Mouse (Mus musculus) erythroblast, adult 5-6 weeks (primary cell): ENCODE measurements around the gene Slc30a3. TPM values are rescaled to one million over a fixed set of nuclear protein-coding genes. Genes with fewer than 3 reads are reported as not detected.

ENCODE experiments used
- ATAC-seq: replicated peaks from 2 replicates; pipeline ENCODE4 v1.8.0; 2016; ENCODE audit warnings: moderate number of reproducible peaks, mild to moderate bottlenecking, moderate TSS enrichment, inconsistent platforms; ENCODE audit not compliant: poor library complexity, low FRiP score, severe bottlenecking
- total RNA-seq, 2 experiments: library from RNA; stranded (forward) in 1 of 2; stranded (reverse) in 1 of 2; fragments of 150-400 nt in 1 of 2; fragments of 200-764, 138-1000 nt in 1 of 2; gene quantifications; 2 replicates each; pipeline versions ENCODE4 v1.2.3 to v1.2.4; 2015 to 2017; ENCODE audit warnings: low replicate concordance in 2 of 2

Slc30a3 gene
- total RNA-seq (2015; ENCODE audit: low replicate concordance), result not detected in 2 replicates
- not detected in 2 replicates for total RNA-seq (2017; ENCODE audit: low replicate concordance)

DNA sequence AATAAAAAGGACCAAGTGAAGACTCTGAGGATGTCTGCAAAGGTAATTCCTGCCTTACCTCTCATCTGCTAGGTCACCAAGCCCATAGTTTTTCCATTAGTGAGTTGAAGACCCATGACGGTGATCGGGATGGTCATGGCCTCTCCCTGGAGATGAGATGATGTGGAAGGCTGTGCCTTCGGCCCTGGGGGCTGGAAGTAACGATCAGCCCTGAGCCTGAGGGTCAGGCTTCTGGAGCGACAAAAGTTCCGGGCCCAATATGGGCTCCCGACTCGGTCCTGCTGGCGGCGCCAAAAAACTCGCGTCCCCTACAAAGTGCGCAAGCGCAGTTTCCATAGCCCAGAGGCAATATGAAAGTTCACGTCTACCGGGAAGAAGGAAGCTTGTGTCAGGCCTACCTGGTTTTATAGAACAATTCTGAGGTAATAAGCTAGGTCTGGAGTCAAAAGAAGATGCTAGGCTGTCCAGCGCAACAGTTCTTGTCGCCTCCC is at the start of gene Slc30a3:
Gene Slc30a3, minus strand, starts transcription at position 238 of the 491 bp plus-strand sequence.
- ATAC-seq, result no peak

DNA sequence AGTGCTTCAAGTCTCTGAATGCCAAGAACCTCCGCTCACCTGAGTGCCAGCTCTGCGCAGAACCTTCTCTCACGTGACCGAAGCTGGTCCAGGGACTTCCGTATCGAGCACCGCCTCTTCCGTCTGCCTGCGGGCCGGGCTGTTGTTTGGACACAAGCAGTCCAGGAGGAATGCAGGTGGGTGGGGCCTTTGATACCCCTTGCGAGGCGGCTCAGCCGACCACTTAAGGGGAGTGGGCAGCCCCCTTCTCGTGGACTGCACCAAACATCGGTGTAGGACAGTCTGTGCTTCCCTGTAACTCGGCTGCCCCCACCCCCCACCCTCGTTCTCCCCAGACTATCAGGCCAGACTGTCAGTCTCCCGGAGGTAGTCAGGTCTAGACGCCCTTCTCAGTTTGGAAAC is 46.1 kb upstream of the Slc30a3 start, which contains the start of gene Mpv17:
Gene Mpv17, minus strand, starts transcription at position 100 of the 402 bp plus-strand sequence.
- peak; percentile 98 for ATAC-seq

- ATAC-seq, result peak; percentile 10; the same call in 1 of the 2 replicates
Measured at GRCm38 (mm10) chr5:31153516-31154151, 45.6 kb upstream of the Slc30a3 start.

GRCm38 (mm10) chr5:31151746-31152145 is 43.7 kb upstream of the Slc30a3 start:
- ATAC-seq, result no peak

DNA sequence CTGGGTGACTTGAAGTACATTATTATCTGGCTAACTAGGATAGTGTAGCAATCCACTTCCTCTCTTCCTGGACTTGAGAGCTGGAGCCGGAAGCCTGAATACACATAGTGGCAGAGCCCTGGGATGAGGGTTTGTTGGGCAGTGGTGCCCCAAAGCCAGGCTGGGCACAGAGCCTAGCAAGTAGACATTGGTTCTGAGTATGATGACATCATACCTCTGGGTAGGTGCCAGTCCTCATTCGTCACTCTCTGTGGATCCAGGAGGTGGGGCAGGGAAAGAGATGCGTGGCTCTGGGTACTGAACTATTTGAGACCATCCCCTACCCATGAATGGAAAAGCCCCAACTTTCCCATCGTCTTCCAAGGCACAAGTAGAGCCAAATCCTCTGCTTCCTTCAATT is 41.7 kb upstream of the Slc30a3 start:
- ATAC-seq, result no peak

GRCm38 (mm10) chr5:31138968-31139425 is 31.0 kb upstream of the Slc30a3 start:
- no peak for ATAC-seq

DNA sequence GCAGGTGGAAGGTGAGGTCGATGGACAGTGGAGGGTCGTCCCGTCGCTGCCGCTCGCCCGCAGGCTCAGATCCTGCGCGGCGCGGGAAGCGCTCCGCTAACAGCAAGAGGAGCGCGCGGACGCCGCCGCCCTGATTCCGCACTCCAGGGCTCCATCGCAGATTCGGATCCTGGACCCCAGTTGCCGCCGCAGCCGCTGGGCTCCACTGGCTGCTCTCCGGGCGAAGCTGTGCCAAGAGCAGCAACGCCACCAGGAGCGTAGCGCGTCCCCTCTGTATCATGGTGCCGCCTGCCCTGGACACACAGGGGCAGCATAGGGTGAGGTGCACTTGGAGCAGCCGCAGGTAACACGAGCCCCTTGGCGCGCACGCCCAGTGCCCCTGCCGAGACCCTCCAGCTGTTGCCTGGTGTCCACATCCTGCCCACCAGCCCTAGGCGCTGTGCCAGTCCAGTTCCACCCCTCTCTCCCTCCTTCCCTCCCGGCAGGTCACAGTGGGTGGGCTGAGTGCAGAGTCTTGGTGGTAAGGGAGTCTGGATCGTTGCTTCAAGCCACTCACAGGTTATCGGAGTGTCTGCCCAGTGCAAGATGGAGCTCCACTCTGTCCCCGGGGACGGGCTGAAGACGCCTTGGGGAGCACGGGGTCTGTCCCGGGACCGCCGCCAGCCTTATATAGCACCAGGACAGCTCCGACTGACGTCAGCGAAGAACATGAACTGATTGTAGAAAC is 30.4 kb upstream of the Slc30a3 start, which contains the start of gene Ucn:
Gene Ucn, minus strand, starts transcription at position 589 of the 727 bp plus-strand sequence.
- ATAC-seq, result no peak

DNA sequence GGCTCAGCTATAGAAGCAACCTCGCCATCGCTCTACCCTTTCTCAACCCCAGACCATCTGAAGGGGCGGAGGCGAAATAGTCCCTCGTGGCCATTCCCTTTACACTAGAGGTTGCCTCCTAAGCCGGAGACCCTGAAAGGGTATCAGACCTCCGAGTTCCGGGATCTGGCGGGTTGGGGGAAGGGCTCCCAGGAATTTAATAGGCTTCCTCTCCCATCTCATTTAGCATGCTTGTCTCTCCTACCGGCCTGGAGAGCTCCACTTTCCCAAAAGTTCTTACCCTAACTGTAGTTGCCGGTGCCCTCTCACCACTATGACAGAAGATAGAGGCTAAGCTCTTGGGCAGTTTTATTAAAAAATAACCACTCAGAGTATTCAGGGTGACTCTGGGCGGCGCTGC is 29.6 kb upstream of the Slc30a3 start:
- no peak for ATAC-seq

GRCm38 (mm10) chr5:31136730-31137424 is 28.8 kb upstream of the Slc30a3 start:
- ATAC-seq, result no peak

GRCm38 (mm10) chr5:31126050-31126449 is 18.0 kb upstream of the Slc30a3 start:
- ATAC-seq, result no peak

DNA sequence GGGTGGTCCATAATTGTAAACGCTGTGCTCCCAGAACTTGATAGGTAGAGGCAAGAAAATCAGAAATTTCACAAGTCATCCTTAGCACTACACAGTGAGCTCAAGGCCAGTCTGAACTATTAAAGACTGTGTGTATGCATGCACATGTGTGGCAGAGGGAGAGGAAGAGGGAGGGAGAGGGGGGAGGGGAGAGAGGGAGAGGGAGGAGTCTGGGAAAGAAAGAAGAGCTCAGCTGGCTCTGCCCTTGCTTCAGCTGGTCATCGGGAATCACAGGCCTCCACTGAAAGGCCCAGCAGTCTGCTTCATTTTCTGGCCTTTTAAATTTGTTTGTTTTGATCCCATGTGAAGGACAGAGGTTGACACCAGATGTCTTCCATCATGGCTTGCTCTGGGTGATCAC is 15.4 kb upstream of the Slc30a3 start:
- no peak for ATAC-seq

- ATAC-seq, result no peak
Measured at GRCm38 (mm10) chr5:31121111-31121510, 13.1 kb upstream of the Slc30a3 start.

GRCm38 (mm10) chr5:31116912-31117311 is 8.9 kb upstream of the Slc30a3 start:
- no peak for ATAC-seq

DNA sequence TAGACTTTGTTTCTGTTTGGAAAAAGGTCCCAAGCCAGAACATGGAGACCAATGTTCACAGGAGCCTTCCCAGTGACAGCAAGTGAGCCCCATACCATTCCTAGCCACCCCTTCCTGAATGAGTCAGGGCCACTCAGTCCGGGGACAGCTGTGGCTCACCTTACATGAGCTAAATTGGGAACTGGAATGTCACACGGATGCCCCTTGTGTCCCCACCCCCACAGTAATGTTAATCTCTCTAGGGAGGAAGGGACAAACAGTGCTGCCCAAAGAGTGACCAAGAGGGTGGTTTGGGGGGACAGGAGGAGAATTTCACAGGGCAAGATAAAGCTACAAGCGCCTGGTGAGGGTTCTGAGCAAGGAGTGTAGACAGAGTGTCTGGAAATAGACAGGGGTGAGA is 8.3 kb upstream of the Slc30a3 start, which contains the start of gene Trim54:
Gene Trim54, plus strand, starts transcription at position 359 of the 400 bp plus-strand sequence.
- no peak for ATAC-seq

DNA sequence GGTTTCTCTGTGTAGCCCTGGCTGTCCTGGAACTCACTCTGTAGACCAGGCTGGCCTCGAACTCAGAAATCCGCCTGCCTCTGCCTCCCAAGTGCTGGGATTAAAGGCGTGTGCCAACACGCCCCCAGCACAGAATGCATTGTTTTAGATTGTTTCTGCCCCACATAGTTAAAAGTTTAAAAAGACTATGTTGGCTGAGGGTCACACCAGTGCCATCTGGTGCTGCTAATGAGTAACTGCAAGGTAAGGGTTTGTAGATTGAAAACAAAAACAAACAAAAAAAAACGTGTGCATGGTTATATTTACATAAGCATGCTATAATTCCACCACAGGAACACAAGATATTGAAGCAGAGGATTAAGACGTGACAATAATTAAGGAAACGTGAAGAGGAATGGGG is 2.7 kb upstream of the Slc30a3 start:
- ATAC-seq, result no peak

DNA sequence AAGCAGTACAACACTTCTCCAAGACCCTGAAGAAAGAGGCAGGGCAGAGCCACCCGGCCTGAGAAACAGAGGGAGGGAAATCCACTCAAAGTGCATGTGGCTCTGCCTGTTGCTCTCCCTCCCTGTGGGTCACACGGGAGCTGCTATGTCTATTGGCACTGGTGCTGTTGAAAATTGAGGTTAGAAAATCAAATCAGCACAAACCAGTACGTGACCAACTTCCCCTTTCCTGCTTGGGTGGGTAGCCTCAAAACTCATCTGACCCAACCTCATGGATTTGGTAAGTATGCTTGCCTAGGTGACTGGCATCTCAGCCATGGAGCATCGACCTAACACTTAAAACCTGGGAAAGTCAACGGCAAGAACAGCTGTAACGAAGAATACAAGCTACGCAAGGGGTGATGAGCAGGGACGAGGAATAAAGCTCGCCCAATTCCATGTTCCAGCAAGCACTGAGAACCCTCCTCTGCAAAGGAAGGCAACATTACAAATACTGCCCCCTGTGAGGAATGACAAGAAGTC is 2.2 kb downstream of the Slc30a3 start, which contains the start of gene Dnajc5g:
Gene Dnajc5g, plus strand, starts transcription at position 472 of the 522 bp plus-strand sequence.
- no peak for ATAC-seq

DNA sequence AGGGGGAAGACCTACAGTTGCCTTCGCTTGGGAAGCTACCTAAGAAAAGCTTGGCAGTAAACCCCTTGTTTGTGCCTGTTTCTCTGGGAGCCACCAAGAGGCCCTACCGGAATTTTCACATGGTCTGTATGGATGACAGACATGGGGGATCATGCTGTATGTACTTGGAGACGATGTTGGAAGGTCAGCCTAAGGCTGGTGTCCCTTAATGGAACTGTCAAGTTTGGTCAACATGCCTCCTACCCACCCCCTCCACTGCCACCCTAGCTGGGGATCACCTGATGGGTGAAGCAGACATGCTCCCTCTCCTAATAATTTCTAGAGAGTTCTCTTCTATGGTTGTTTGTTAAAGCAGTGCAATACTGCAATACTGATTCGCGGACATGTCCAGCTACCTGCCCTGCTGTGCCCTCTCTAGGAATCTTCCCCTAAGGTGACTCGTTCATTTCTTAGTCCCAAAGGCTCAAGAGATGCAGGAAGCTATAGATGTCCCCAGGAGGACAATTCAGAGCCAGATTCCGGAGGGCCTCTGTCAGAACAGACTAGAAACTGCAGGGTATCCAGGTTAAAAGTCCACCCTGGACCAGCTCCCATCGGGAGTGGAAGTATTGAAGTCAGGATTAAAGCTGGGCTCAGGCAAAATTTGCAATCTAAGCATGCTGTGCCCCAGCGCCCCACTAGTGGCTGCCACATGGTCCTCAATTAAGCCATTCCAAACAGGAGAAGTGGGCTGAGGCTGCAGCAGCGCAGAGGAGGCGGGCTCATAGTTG is 12.1 kb downstream of the Slc30a3 start:
- no peak for ATAC-seq

DNA sequence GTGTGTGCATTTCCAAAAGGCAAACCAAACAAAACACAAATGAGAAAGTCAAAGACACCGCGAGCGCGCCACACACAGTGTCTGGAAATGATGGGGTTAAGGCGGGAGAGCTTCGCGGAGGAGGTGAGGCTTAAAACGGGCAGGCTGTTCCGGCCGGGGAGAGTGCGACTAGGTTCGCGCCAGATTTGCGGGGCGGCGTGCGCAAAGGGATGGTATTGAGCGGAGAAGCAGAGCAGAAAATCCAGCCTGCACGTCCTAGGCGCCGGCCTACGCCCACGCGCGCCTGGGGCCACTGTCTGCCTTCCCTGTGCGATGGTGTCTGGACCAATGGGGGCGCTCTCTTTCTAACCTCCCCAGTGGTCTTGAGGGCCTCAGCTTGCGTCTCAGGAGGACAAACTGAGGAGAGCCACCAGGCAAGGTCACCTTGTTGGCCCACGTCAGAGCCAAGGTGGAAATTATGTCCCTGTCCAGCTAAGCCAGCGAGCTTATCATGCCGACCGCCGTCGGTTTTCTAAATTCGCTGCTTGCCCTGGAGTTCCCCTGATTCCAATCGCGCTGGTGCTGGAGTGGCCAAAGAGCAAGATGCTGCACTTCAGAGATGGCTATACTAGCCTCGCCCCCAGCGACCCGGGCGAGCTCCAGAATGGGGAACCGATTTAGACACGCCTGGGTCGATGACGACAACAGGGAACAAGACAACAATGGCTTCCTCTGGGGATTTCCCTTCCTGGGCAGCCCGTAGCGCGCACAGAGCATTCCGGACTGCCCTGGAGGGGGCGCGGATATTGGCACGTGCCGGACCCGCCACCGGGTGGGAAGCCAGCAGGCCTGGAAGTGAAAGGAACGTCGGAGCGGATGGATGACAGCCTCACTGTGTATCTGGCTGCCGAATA is 13.0 kb downstream of the Slc30a3 start:
- ATAC-seq, result no peak
